Mouse (Mus musculus) spleen, adult 2 months (tissue): ENCODE data around the gene Capn11. TPM values are rescaled to one million over a fixed set of nuclear protein-coding genes. Genes with fewer than 3 reads are reported as not detected.

Experiments
- DNase-seq, 2 experiments: peaks; one replicate each; pipeline versions ENCODE4 v3.0.0 to v3.0.0-alpha.2; 2012 to 2021; ENCODE audit warnings: low spot score in 2 of 2, low read depth in 1 of 2
- H3K27ac ChIP-seq: fragments of 200-500 bp; 2 replicates; pipeline ENCODE4 v1.5.1; 2012; ENCODE audit warnings: low read length, inconsistent platforms; ENCODE audit not compliant: insufficient read depth
- H3K27me3 ChIP-seq: fragments of 200-500 bp; 2 replicates; pipeline ENCODE4 v1.6.1; 2012; ENCODE audit warnings: mild to moderate bottlenecking, moderate library complexity, low read length, inconsistent platforms; ENCODE audit not compliant: control insufficient read depth, insufficient read depth
- H3K36me3 ChIP-seq: fragments of 200-500 bp; 2 replicates; pipeline ENCODE4 v1.6.1; 2012; ENCODE audit warnings: mild to moderate bottlenecking, low read length, inconsistent platforms; ENCODE audit not compliant: control insufficient read depth, insufficient read depth
- H3K4me1 ChIP-seq: fragments of 200-500 bp; 2 replicates; pipeline ENCODE4 v1.6.1; 2011; ENCODE audit warnings: inconsistent platforms; ENCODE audit not compliant: control insufficient read depth, insufficient read depth, insufficient read length
- H3K4me3 ChIP-seq: fragments of 200-500 bp; 2 replicates; pipeline ENCODE4 v1.5.1; 2011; ENCODE audit warnings: mild to moderate bottlenecking, inconsistent platforms; ENCODE audit not compliant: insufficient read depth, insufficient read length; ENCODE audit errors: extremely low read depth
- CTCF ChIP-seq: fragments of 200-500 bp; IDR thresholded peaks from 2 replicates; pipeline ENCODE4 v1.5.1; 2011; ENCODE audit warnings: mild to moderate bottlenecking, inconsistent platforms; ENCODE audit not compliant: insufficient read depth, insufficient read length, insufficient replicate concordance; ENCODE audit errors: extremely low read depth
- POLR2A ChIP-seq: fragments of 200-500 bp; IDR thresholded peaks from 2 replicates; pipeline ENCODE4 v1.6.1; 2011; ENCODE audit warnings: low read depth, low read length, inconsistent platforms
- WGBS: fragments of 180-500 bp; shearing (Covaris S2); methylation state at CpG from one replicate; pipeline ENCODE4 v1.1.7; 2018; 5-methylcytosine and 5-hydroxymethylcytosine counted together
- polyA plus RNA-seq: library from polyadenylated mRNA; depleted of rRNA; stranded (reverse); fragments of >200 nt; gene quantifications from 2 replicates; pipeline ENCODE4 v1.2.3, GENCODE M21; 2012

Gene Capn11
- polyA plus RNA-seq, 1 experiment: not detected

GRCm38 (mm10) chr17:45700496-45701235 is 41.5 kb upstream of the Capn11 start:
- WGBS: 88% methylated on average over 11 of the region's 16 CpGs
- H3K27ac ChIP-seq: no peak overlapping the region
- no peaks in the 10 kb centered on the region for H3K27me3 ChIP-seq
- no peaks in the 10 kb centered on the region for H3K4me1 ChIP-seq
- TF ChIP-seq CTCF (no peak), POLR2A (no peak)
- peaks cover 3% of the 10 kb centered on the region for H3K36me3 ChIP-seq
- H3K4me3 ChIP-seq: no peak overlapping the region
- DNase-seq: no peak

GRCm38 (mm10) chr17:45699039-45699740 is 40.1 kb upstream of the Capn11 start:
- no peak for DNase-seq
- 92% methylated on average over 3 of the region's 3 CpGs for WGBS
- TF ChIP-seq CTCF (no peak), POLR2A (no peak)
- H3K36me3 ChIP-seq: peaks cover 3% of the 10 kb centered on the region
- no peak overlapping the region for H3K27ac ChIP-seq
- H3K27me3 ChIP-seq: no peaks in the 10 kb centered on the region
- no peaks in the 10 kb centered on the region for H3K4me1 ChIP-seq
- H3K4me3 ChIP-seq: no peak overlapping the region

- Histone ChIP-seq H3K4me3 (no peak overlapping the region), H3K27ac (no peak overlapping the region), H3K4me1 (no peaks in the 10 kb centered on the region), H3K36me3 (peaks cover 3% of the 10 kb centered on the region), H3K27me3 (no peaks in the 10 kb centered on the region)
- no peak for DNase-seq
- 91% methylated on average over 6 of the region's 6 CpGs for WGBS
- TF ChIP-seq POLR2A: no peak
- no peak for TF ChIP-seq CTCF
Measured at GRCm38 (mm10) chr17:45698368-45698767, 39.2 kb upstream of the Capn11 start.

GRCm38 (mm10) chr17:45696981-45697380 is 37.9 kb upstream of the Capn11 start:
- H3K4me3 ChIP-seq: no peak overlapping the region
- TF ChIP-seq POLR2A (no peak), CTCF (no peak)
- DNase-seq: no peak
- peaks cover 3% of the 10 kb centered on the region for H3K36me3 ChIP-seq
- H3K4me1 ChIP-seq: no peaks in the 10 kb centered on the region
- H3K27ac ChIP-seq: no peak overlapping the region
- H3K27me3 ChIP-seq: no peaks in the 10 kb centered on the region
- WGBS: 95% methylated on average over 9 of the region's 9 CpGs

GRCm38 (mm10) chr17:45695227-45696120 is 36.3 kb upstream of the Capn11 start:
- Histone ChIP-seq H3K27ac (no peak overlapping the region), H3K4me3 (no peak overlapping the region), H3K4me1 (no peaks in the 10 kb centered on the region), H3K27me3 (no peaks in the 10 kb centered on the region), H3K36me3 (peaks cover 3% of the 10 kb centered on the region)
- no peak for DNase-seq
- WGBS: 53% methylated on average over 23 of the region's 23 CpGs
- TF ChIP-seq POLR2A (no peak), CTCF (no peak)

- no peak for TF ChIP-seq CTCF
- TF ChIP-seq POLR2A: no peak
- no peak overlapping the region for H3K4me3 ChIP-seq
- 90% methylated on average over 18 of the region's 18 CpGs for WGBS
- H3K27ac ChIP-seq: no peak overlapping the region
- H3K4me1 ChIP-seq: no peaks in the 10 kb centered on the region
- peaks cover 3% of the 10 kb centered on the region for H3K36me3 ChIP-seq
- no peaks in the 10 kb centered on the region for H3K27me3 ChIP-seq
- DNase-seq: no peak
Measured at GRCm38 (mm10) chr17:45693812-45694565, 34.9 kb upstream of the Capn11 start.
